Mouse (Mus musculus) embryonic fibroblast, embryonic 13.5 days (primary cell): ENCODE measurements around the gene Ola1. TPM values are rescaled to one million over a fixed set of nuclear protein-coding genes. Genes with fewer than 3 reads are reported as not detected.
A peak's percentile ranks its signal among the peaks of the same experiment; 100 is the strongest.

Experiments used
- H3K27ac ChIP-seq: 2 replicates; pipeline ENCODE4 v1.5.1; 2012; ENCODE audit warnings: low read length, control low read depth, inconsistent platforms; ENCODE audit not compliant: insufficient read depth
- H3K4me1 ChIP-seq: 2 replicates; pipeline ENCODE4 v1.6.1; 2011; ENCODE audit warnings: low read length; ENCODE audit not compliant: control insufficient read depth, insufficient read depth
- H3K4me3 ChIP-seq: 2 replicates; pipeline ENCODE4 v1.5.1; 2011; ENCODE audit warnings: mild to moderate bottlenecking, control low read depth, low read length; ENCODE audit not compliant: insufficient read depth
- CTCF ChIP-seq: IDR thresholded peaks from 2 replicates; pipeline ENCODE4 v1.5.1; 2011; ENCODE audit warnings: mild to moderate bottlenecking, control low read depth, low read length, moderate library complexity, borderline replicate concordance; ENCODE audit not compliant: insufficient read depth
- POLR2A ChIP-seq: IDR thresholded peaks from 2 replicates; pipeline ENCODE4 v1.6.1; 2011; ENCODE audit warnings: low read depth, mild to moderate bottlenecking, control low read depth, low read length, moderate library complexity
- polyA plus RNA-seq: library from polyadenylated mRNA; stranded (reverse); fragments of >200 nt; gene quantifications from 2 replicates; pipeline ENCODE4 v1.2.4, GENCODE M21; 2011; ENCODE audit warnings: low read depth; ENCODE audit not compliant: missing spikeins, insufficient read length

The Ola1 gene
- polyA plus RNA-seq, 1 experiment = 112 TPM

GRCm38 (mm10) chr2:73241299-73241698 lies 22.6 kb upstream of the Ola1 start:
- Histone ChIP-seq H3K27ac (no peak overlapping the region), H3K4me1 (no peaks in the 10 kb centered on the region), H3K4me3 (no peak overlapping the region)
- TF ChIP-seq POLR2A = no peak
- TF ChIP-seq CTCF = no peak

- no peaks in the 10 kb centered on the region for H3K4me1 ChIP-seq
Measured at GRCm38 (mm10) chr2:73231081-73231480, 12.4 kb upstream of the Ola1 start.

GRCm38 (mm10) chr2:73213871-73214659 lies 4.7 kb downstream of the Ola1 start:
- TF ChIP-seq CTCF (no peak), POLR2A (peak; percentile 74)
- Histone ChIP-seq H3K4me1 (peaks cover 3% of the 10 kb centered on the region; the same call in 1 of the 2 replicates), H3K4me3 (peak overlapping the region; percentile 95), H3K27ac (no peak overlapping the region; the same call in 1 of the 2 replicates)

More at GRCm38 (mm10) chr2:73231081-73231480, 12.4 kb upstream of the Ola1 start:
- Histone ChIP-seq H3K27ac (no peak overlapping the region), H3K4me3 (no peak overlapping the region)
- no peak for TF ChIP-seq CTCF
- no peak for TF ChIP-seq POLR2A

GRCm38 (mm10) chr2:73213539-73213870 lies 5.2 kb downstream of the Ola1 start:
- Histone ChIP-seq H3K4me3 (peak overlapping the region; percentile 95), H3K27ac (no peak overlapping the region), H3K4me1 (peaks cover 3% of the 10 kb centered on the region; the same call in 1 of the 2 replicates)
- no peak for TF ChIP-seq CTCF
- TF ChIP-seq POLR2A = no peak

GRCm38 (mm10) chr2:73204328-73204727 lies 14.4 kb downstream of the Ola1 start:
- Histone ChIP-seq H3K4me3 (no peak overlapping the region), H3K4me1 (no peaks in the 10 kb centered on the region), H3K27ac (no peak overlapping the region)
- TF ChIP-seq CTCF = no peak
- no peak for TF ChIP-seq POLR2A

GRCm38 (mm10) chr2:73188488-73188887 lies 30.2 kb downstream of the Ola1 start:
- Histone ChIP-seq H3K4me3 (no peak overlapping the region), H3K27ac (0 out of 2 replicates have a peak overlapping the region, but pooled peaks have one; percentile 17), H3K4me1 (no peaks in the 10 kb centered on the region)
- TF ChIP-seq POLR2A (no peak), CTCF (no peak)

- no peak overlapping the region for H3K4me3 ChIP-seq
- TF ChIP-seq POLR2A (no peak), CTCF (no peak)
- no peaks in the 10 kb centered on the region for H3K4me1 ChIP-seq
- no peak overlapping the region for H3K27ac ChIP-seq
Measured at GRCm38 (mm10) chr2:73185185-73185584, 33.5 kb downstream of the Ola1 start.

GRCm38 (mm10) chr2:73169496-73169895 lies 49.2 kb downstream of the Ola1 start:
- no peaks in the 10 kb centered on the region for H3K4me1 ChIP-seq
- H3K27ac ChIP-seq = no peak overlapping the region
- TF ChIP-seq CTCF = no peak
- TF ChIP-seq POLR2A = no peak
- no peak overlapping the region for H3K4me3 ChIP-seq

- no peak overlapping the region for H3K27ac ChIP-seq
- H3K4me1 ChIP-seq = no peaks in the 10 kb centered on the region
- no peak overlapping the region for H3K4me3 ChIP-seq
- no peak for TF ChIP-seq POLR2A
- no peak for TF ChIP-seq CTCF
Measured at GRCm38 (mm10) chr2:73167126-73167525, 51.6 kb downstream of the Ola1 start.

- TF ChIP-seq POLR2A (no peak), CTCF (no peak)
- H3K4me1 ChIP-seq = no peaks in the 10 kb centered on the region
- no peak overlapping the region for H3K27ac ChIP-seq
- H3K4me3 ChIP-seq = no peak overlapping the region
Measured at GRCm38 (mm10) chr2:73164666-73165065, 54.1 kb downstream of the Ola1 start.
